Mouse (Mus musculus): ENCODE measurements around the gene Gm9767. TPM values are rescaled to one million over a fixed set of nuclear protein-coding genes. Genes with fewer than 3 reads are reported as not detected.

Gm9767 gene
- 0.52 and 0.99 TPM in 2 replicates for polyA plus RNA-seq (2015; fragmentation: Nextera tagmentation; extraction: Ambion mirVana)

- H3K4me3 ChIP-seq (replicated peaks; ENCODE audit: low read length), result peak within 1 kb of the TSS; percentile 85
- no peaks in the 10 kb centered on the region for H3K27me3 ChIP-seq (replicated peaks; ENCODE audit: control insufficient read depth, insufficient read depth, low read length)
- peak within 1 kb of the TSS; percentile 91 for H3K9ac ChIP-seq (replicated peaks; ENCODE audit: low read depth, low read length)
- H3K27ac ChIP-seq (ENCODE audit: low read length), result peak within 1 kb of the TSS; percentile 63
- no peaks in the 10 kb centered on the region for H3K36me3 ChIP-seq (ENCODE audit: control insufficient read depth, insufficient read depth)
- peak; percentile 66 for ATAC-seq
- WGBS, result under 1% methylated on average over 46 of the region's 52 CpGs
- H3K4me1 ChIP-seq (replicated peaks; ENCODE audit: control insufficient read depth, insufficient read depth, low read length), result no peaks in the 10 kb centered on the region; the same call in 1 of the 2 replicates
- peak within 1 kb of the TSS; percentile 88 for H3K4me2 ChIP-seq (ENCODE audit: low read length)
- no peaks in the 10 kb centered on the region for H3K9me3 ChIP-seq (ENCODE audit: control insufficient read depth, low read length)
Observed at GRCm38 (mm10) chr10:26077671-26078481, at the start of gene Gm9767. Gene Gm9767 (plus strand): TSS chr10:26078255.

DNA sequence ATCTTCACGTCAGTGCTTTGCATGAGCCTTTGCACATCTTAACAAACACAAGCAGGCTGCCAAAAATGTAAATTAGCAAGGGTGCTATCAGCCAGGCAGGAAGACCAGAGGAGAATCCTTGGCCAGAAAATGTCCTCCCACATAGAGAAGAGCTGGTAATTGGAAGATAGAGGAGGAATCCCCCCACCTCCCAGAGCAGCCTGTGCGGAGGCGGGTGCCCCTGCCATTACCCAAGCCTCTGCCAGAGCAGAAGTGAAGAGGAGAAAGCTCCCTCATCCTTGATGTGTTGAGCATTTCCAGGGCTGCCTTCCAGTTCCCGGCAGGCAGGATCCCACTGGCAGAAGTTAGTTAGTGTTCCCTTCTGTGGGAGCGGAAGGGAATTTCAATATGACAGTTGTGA, 43.1 kb upstream of the Gm9767 start:
- Histone ChIP-seq H3K9ac (replicated peaks; ENCODE audit: low read depth, low read length) (no peak overlapping the region), H3K4me3 (replicated peaks; ENCODE audit: low read length) (no peak overlapping the region), H3K27ac (ENCODE audit: low read length) (no peak overlapping the region), H3K36me3 (ENCODE audit: control insufficient read depth, insufficient read depth) (no peaks in the 10 kb centered on the region), H3K27me3 (replicated peaks; ENCODE audit: control insufficient read depth, insufficient read depth, low read length) (no peaks in the 10 kb centered on the region), H3K4me1 (replicated peaks; ENCODE audit: control insufficient read depth, insufficient read depth, low read length) (no peaks in the 10 kb centered on the region), H3K4me2 (ENCODE audit: low read length) (no peak overlapping the region), H3K9me3 (ENCODE audit: control insufficient read depth, low read length) (no peaks in the 10 kb centered on the region)
- 59% methylated on average over 5 of the region's 5 CpGs for WGBS
- ATAC-seq, result peak; percentile 71

- Histone ChIP-seq H3K36me3 (ENCODE audit: control insufficient read depth, insufficient read depth) (no peaks in the 10 kb centered on the region), H3K27ac (ENCODE audit: low read length) (no peak overlapping the region), H3K4me3 (replicated peaks; ENCODE audit: low read length) (no peak overlapping the region), H3K4me2 (ENCODE audit: low read length) (no peak overlapping the region), H3K9ac (replicated peaks; ENCODE audit: low read depth, low read length) (no peak overlapping the region), H3K27me3 (replicated peaks; ENCODE audit: control insufficient read depth, insufficient read depth, low read length) (no peaks in the 10 kb centered on the region), H3K9me3 (ENCODE audit: control insufficient read depth, low read length) (no peaks in the 10 kb centered on the region), H3K4me1 (replicated peaks; ENCODE audit: control insufficient read depth, insufficient read depth, low read length) (no peaks in the 10 kb centered on the region)
- WGBS, result 94% methylated on average over 2 of the region's 2 CpGs
- ATAC-seq, result no peak
Observed at GRCm38 (mm10) chr10:26051177-26051576, 26.9 kb upstream of the Gm9767 start.

DNA sequence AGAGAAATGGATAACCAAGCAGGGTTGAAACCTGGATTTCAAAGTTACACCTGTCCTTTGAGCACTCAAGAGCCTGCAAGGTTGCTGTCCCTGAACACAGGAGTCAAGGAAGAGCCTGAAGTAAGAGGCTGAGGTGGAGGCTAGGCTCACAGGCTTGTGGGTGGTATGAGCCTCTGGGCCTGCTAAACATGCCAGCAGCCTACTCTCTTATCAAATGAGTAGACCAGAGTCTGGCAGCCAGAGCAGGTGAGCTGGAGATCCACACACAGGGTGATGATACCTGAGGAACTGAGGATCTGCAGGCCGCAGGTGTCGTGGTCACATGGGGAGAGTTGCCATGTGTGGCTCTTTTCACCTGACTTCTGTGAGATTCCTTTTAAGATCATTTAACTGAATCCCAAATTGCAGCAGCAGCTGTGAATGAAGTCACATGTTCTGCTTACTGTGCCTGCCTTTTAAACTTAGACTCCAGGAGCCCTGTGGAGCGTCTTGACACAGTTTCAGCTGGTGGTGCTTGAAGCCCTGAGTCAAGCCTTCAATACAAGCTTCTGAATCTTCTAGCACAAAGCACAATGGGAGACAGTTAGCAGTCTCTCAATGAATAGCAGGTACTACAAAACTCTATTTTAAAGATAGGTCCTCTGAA, 18.3 kb upstream of the Gm9767 start:
- 76% methylated on average over 3 of the region's 3 CpGs for WGBS
- no peak overlapping the region for H3K27ac ChIP-seq (ENCODE audit: low read length)
- ATAC-seq, result no peak
- H3K27me3 ChIP-seq (replicated peaks; ENCODE audit: control insufficient read depth, insufficient read depth, low read length), result no peaks in the 10 kb centered on the region
- no peak overlapping the region for H3K9ac ChIP-seq (replicated peaks; ENCODE audit: low read depth, low read length)
- no peak overlapping the region for H3K4me2 ChIP-seq (ENCODE audit: low read length)
- no peaks in the 10 kb centered on the region for H3K9me3 ChIP-seq (ENCODE audit: control insufficient read depth, low read length)
- H3K4me1 ChIP-seq (replicated peaks; ENCODE audit: control insufficient read depth, insufficient read depth, low read length), result no peaks in the 10 kb centered on the region
- no peaks in the 10 kb centered on the region for H3K36me3 ChIP-seq (ENCODE audit: control insufficient read depth, insufficient read depth)
- no peak overlapping the region for H3K4me3 ChIP-seq (replicated peaks; ENCODE audit: low read length)

DNA sequence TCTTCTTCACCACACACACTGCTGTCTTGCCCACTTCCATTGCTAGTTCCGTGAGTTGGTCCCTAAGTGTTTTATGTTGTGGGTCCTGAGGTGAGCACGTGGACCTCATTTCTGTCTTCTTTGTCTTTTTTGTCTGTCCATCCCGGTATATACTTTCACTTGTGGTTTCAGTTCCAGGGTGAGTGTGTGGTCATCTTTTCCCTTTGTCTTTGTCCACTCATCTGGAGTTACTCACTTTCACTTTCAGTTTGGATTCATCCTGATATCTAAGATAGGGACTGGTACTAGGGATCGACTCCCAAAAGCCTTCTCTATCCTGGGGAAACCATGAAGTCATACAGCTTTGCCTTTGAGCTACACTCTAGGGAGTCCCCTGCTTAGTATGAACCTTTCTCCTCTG, 15.0 kb upstream of the Gm9767 start:
- no peak overlapping the region for H3K9ac ChIP-seq (replicated peaks; ENCODE audit: low read depth, low read length)
- no peak overlapping the region for H3K27ac ChIP-seq (ENCODE audit: low read length)
- H3K4me3 ChIP-seq (replicated peaks; ENCODE audit: low read length), result no peak overlapping the region
- H3K36me3 ChIP-seq (ENCODE audit: control insufficient read depth, insufficient read depth), result no peaks in the 10 kb centered on the region
- H3K9me3 ChIP-seq (ENCODE audit: control insufficient read depth, low read length), result no peaks in the 10 kb centered on the region
- no peaks in the 10 kb centered on the region for H3K4me1 ChIP-seq (replicated peaks; ENCODE audit: control insufficient read depth, insufficient read depth, low read length)
- WGBS, result 94% methylated on average over 4 of the region's 4 CpGs
- no peaks in the 10 kb centered on the region for H3K27me3 ChIP-seq (replicated peaks; ENCODE audit: control insufficient read depth, insufficient read depth, low read length)
- H3K4me2 ChIP-seq (ENCODE audit: low read length), result no peak overlapping the region
- ATAC-seq, result no peak

- 80% methylated on average over 5 of the region's 5 CpGs for WGBS
- Histone ChIP-seq H3K4me2 (ENCODE audit: low read length) (no peak overlapping the region), H3K27me3 (replicated peaks; ENCODE audit: control insufficient read depth, insufficient read depth, low read length) (no peaks in the 10 kb centered on the region), H3K4me1 (replicated peaks; ENCODE audit: control insufficient read depth, insufficient read depth, low read length) (no peaks in the 10 kb centered on the region), H3K27ac (ENCODE audit: low read length) (no peak overlapping the region), H3K4me3 (replicated peaks; ENCODE audit: low read length) (no peak overlapping the region), H3K36me3 (ENCODE audit: control insufficient read depth, insufficient read depth) (no peaks in the 10 kb centered on the region; the same call in 1 of the 2 replicates), H3K9ac (replicated peaks; ENCODE audit: low read depth, low read length) (no peak overlapping the region), H3K9me3 (ENCODE audit: control insufficient read depth, low read length) (no peaks in the 10 kb centered on the region)
- ATAC-seq, result no peak
Observed at GRCm38 (mm10) chr10:26071986-26072385, 6.1 kb upstream of the Gm9767 start.

- no peak overlapping the region for H3K27ac ChIP-seq (ENCODE audit: low read length)
- H3K4me1 ChIP-seq (replicated peaks; ENCODE audit: control insufficient read depth, insufficient read depth, low read length), result no peaks in the 10 kb centered on the region; the same call in 1 of the 2 replicates
- WGBS, result 77% methylated on average over 9 of the region's 9 CpGs
- no peaks in the 10 kb centered on the region for H3K27me3 ChIP-seq (replicated peaks; ENCODE audit: control insufficient read depth, insufficient read depth, low read length)
- no peak overlapping the region for H3K9ac ChIP-seq (replicated peaks; ENCODE audit: low read depth, low read length)
- no peaks in the 10 kb centered on the region for H3K36me3 ChIP-seq (ENCODE audit: control insufficient read depth, insufficient read depth)
- no peak for ATAC-seq
- H3K4me2 ChIP-seq (ENCODE audit: low read length), result peak overlapping the region; percentile 88
- no peaks in the 10 kb centered on the region for H3K9me3 ChIP-seq (ENCODE audit: control insufficient read depth, low read length)
- H3K4me3 ChIP-seq (replicated peaks; ENCODE audit: low read length), result peak overlapping the region; percentile 85
Observed at GRCm38 (mm10) chr10:26076949-26077348, 1.1 kb upstream of the Gm9767 start.

DNA sequence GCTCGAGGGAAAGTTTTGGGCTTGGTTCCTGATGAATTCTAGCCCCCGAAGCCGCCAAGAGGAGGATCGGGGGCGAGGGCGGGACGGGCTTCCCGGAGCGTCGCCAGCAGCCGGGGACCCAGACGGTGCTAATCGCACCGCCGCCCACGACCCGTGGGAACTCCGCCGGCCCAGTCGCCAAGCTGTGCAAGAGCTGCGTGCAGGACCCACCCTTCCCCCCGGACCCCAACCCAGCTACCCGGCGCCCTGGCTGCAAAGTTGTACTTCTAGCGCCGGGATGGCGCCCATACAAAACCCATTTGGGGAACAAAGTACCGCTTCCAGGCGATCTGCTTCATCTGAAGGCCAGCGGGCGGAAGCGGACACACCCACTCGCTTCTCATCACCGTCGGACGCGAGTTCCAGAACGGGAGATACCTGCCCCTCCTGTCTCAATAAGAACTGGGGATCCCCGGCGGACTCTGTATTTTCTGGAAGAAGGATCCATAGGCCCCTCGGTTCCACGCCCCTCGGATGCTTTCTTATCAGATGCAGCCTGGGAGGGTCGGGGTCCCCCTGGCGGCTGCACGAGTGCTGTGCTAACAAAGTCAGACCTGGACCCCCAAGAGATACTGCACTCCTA, 577 bp downstream of the Gm9767 start, which contains the start of gene Tmem200a:
TSS of gene Tmem200a (minus strand) at position 532 of the 622 bp plus-strand sequence.
- no peaks in the 10 kb centered on the region for H3K27me3 ChIP-seq (replicated peaks; ENCODE audit: control insufficient read depth, insufficient read depth, low read length)
- no peaks in the 10 kb centered on the region; the same call in 1 of the 2 replicates for H3K4me1 ChIP-seq (replicated peaks; ENCODE audit: control insufficient read depth, insufficient read depth, low read length)
- H3K9me3 ChIP-seq (ENCODE audit: control insufficient read depth, low read length), result no peaks in the 10 kb centered on the region
- WGBS, result under 1% methylated on average over 46 of the region's 46 CpGs
- peak; percentile 97 for ATAC-seq
- H3K4me3 ChIP-seq (replicated peaks; ENCODE audit: low read length), result peak within 1 kb of the TSS; percentile 85
- H3K27ac ChIP-seq (ENCODE audit: low read length), result peak within 1 kb of the TSS; percentile 63
- H3K9ac ChIP-seq (replicated peaks; ENCODE audit: low read depth, low read length), result peak within 1 kb of the TSS; percentile 91
- no peaks in the 10 kb centered on the region for H3K36me3 ChIP-seq (ENCODE audit: control insufficient read depth, insufficient read depth)
- H3K4me2 ChIP-seq (ENCODE audit: low read length), result peak within 1 kb of the TSS; percentile 88

- Histone ChIP-seq H3K9ac (replicated peaks; ENCODE audit: low read depth, low read length) (no peak overlapping the region), H3K4me1 (replicated peaks; ENCODE audit: control insufficient read depth, insufficient read depth, low read length) (no peaks in the 10 kb centered on the region; the same call in 1 of the 2 replicates), H3K4me3 (replicated peaks; ENCODE audit: low read length) (no peak overlapping the region), H3K9me3 (ENCODE audit: control insufficient read depth, low read length) (no peaks in the 10 kb centered on the region), H3K36me3 (ENCODE audit: control insufficient read depth, insufficient read depth) (no peaks in the 10 kb centered on the region), H3K4me2 (ENCODE audit: low read length) (no peak overlapping the region), H3K27ac (ENCODE audit: low read length) (no peak overlapping the region), H3K27me3 (replicated peaks; ENCODE audit: control insufficient read depth, insufficient read depth, low read length) (no peaks in the 10 kb centered on the region)
- WGBS, result 84% methylated on average over 3 of the region's 3 CpGs
- no peak for ATAC-seq
Observed at GRCm38 (mm10) chr10:26079678-26080077, 1.6 kb downstream of the Gm9767 start.
